Mouse (Mus musculus): ENCODE measurements around the gene Mrpl58. TPM values are rescaled to one million over a fixed set of nuclear protein-coding genes. Genes with fewer than 3 reads are reported as not detected.

Gene Mrpl58
- polyA plus RNA-seq, 2 experiments: 37.8 to 90.7 TPM

GRCm38 (mm10) chr11:115406858-115407401, 3.4 kb downstream of the Mrpl58 start:
- Histone ChIP-seq H3K4me1 (replicated peaks; ENCODE audit: control insufficient read depth in 2 of 2, insufficient read depth in 2 of 2, low read length in 1 of 2) (peaks cover 8 to 17% of the 10 kb centered on the region in 2 experiments), H3K36me3 (replicated peaks; ENCODE audit: control insufficient read depth, insufficient read depth, low read depth) (no peaks in the 10 kb centered on the region; the same call in 1 of the 2 replicates), H3K27me3 (ENCODE audit: control insufficient read depth, insufficient read depth, low read length) (no peaks in the 10 kb centered on the region), H3K9ac (replicated peaks) (no peak overlapping the region), H3K4me3 (ENCODE audit: insufficient read depth in 1 of 2, low read depth in 2 of 2, low read length in 2 of 2) (no peak overlapping the region), H3K9me3 (ENCODE audit: control insufficient read depth, low read length) (no peaks in the 10 kb centered on the region), H3K4me2 (ENCODE audit: low read depth) (no peak overlapping the region), H3K27ac (no peak overlapping the region)
- TF ChIP-seq CTCF (IDR thresholded peaks at IDR 0.05; ENCODE audit: low read depth) (no peak), EP300 (IDR thresholded peaks at IDR 0.05; ENCODE audit: low read depth) (no peak)
- no peak for ATAC-seq (ENCODE audit: insufficient read depth)
- no peak for DNase-seq (ENCODE audit: low read depth in 3 of 3, low spot score in 3 of 3)
- WGBS (ENCODE audit: insufficient replicate concordance): 79% methylated on average over 17 of the region's 17 CpGs

DNA sequence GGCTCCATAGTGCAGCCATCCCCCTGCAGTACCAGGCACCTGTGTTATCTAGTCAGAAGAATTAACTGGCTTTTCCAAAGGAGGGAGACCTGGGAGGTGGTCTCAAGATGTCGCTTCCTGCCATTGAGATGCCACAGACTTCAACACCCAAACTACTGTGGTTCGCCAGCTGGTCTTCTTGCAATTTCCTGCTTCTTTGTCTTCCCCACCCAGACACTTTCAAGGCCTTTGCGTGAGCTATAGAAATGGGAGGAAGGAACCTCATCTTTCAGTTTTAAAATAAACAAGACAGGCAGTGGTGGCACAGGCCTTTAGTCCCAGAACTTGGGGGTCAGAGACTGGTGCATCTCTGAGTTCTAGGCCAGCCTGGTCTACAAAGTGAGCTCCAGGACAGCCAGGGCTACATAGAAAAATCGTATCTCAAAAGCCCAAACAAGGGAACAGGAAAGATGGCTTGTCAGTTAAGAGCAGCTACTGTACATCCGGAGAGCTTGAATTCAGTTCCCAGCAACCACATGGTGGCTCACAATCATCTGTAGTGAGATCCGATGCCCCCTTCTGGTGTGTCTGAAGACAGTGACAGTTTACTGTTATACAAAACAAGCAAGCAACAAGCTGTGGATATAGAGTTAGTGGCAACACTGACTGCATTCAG, 4.8 kb downstream of the Mrpl58 start:
- TF ChIP-seq CTCF (IDR thresholded peaks at IDR 0.05; ENCODE audit: low read depth): 0 out of 2 replicates have a peak, but pooled peaks have one; percentile 10
- TF ChIP-seq EP300 (IDR thresholded peaks at IDR 0.05; ENCODE audit: low read depth): no peak
- Histone ChIP-seq H3K27ac (no peak overlapping the region), H3K27me3 (ENCODE audit: control insufficient read depth, insufficient read depth, low read length) (no peaks in the 10 kb centered on the region), H3K9me3 (ENCODE audit: control insufficient read depth, low read length) (no peaks in the 10 kb centered on the region), H3K9ac (replicated peaks) (no peak overlapping the region), H3K36me3 (replicated peaks; ENCODE audit: control insufficient read depth, insufficient read depth, low read depth) (no peaks in the 10 kb centered on the region; the same call in 1 of the 2 replicates), H3K4me1 (replicated peaks; ENCODE audit: control insufficient read depth in 2 of 2, insufficient read depth in 2 of 2, low read length in 1 of 2) (peaks cover 10 to 17% of the 10 kb centered on the region in 2 experiments), H3K4me2 (ENCODE audit: low read depth) (no peak overlapping the region), H3K4me3 (ENCODE audit: insufficient read depth in 1 of 2, low read depth in 2 of 2, low read length in 2 of 2) (no peak overlapping the region)
- WGBS (ENCODE audit: insufficient replicate concordance): 50% methylated on average over 6 of the region's 6 CpGs
- ATAC-seq (ENCODE audit: insufficient read depth): no peak
- no peak for DNase-seq (ENCODE audit: low read depth in 3 of 3, low spot score in 3 of 3)

- DNase-seq (ENCODE audit: low read depth in 3 of 3, low spot score in 3 of 3) (no peak), ATAC-seq (ENCODE audit: insufficient read depth) (no peak)
- no peak for TF ChIP-seq EP300 (IDR thresholded peaks at IDR 0.05; ENCODE audit: low read depth)
- no peak for TF ChIP-seq CTCF (IDR thresholded peaks at IDR 0.05; ENCODE audit: low read depth)
- peaks cover 6 to 15% of the 10 kb centered on the region in 2 experiments for H3K4me1 ChIP-seq (replicated peaks; ENCODE audit: control insufficient read depth in 2 of 2, insufficient read depth in 2 of 2, low read length in 1 of 2)
- H3K4me3 ChIP-seq (ENCODE audit: insufficient read depth in 1 of 2, low read depth in 2 of 2, low read length in 2 of 2): no peak overlapping the region
- H3K36me3 ChIP-seq (replicated peaks; ENCODE audit: control insufficient read depth, insufficient read depth, low read depth): no peaks in the 10 kb centered on the region; the same call in 1 of the 2 replicates
- no peak overlapping the region for H3K9ac ChIP-seq (replicated peaks)
- H3K9me3 ChIP-seq (ENCODE audit: control insufficient read depth, low read length): no peaks in the 10 kb centered on the region
- H3K27ac ChIP-seq: no peak overlapping the region
- H3K4me2 ChIP-seq (ENCODE audit: low read depth): no peak overlapping the region
- H3K27me3 ChIP-seq (ENCODE audit: control insufficient read depth, insufficient read depth, low read length): no peaks in the 10 kb centered on the region
- WGBS (ENCODE audit: insufficient replicate concordance): 79% methylated on average over 7 of the region's 7 CpGs
These were observed 6.0 kb downstream of the Mrpl58 start for GRCm38 (mm10) chr11:115409556-115409955.

DNA sequence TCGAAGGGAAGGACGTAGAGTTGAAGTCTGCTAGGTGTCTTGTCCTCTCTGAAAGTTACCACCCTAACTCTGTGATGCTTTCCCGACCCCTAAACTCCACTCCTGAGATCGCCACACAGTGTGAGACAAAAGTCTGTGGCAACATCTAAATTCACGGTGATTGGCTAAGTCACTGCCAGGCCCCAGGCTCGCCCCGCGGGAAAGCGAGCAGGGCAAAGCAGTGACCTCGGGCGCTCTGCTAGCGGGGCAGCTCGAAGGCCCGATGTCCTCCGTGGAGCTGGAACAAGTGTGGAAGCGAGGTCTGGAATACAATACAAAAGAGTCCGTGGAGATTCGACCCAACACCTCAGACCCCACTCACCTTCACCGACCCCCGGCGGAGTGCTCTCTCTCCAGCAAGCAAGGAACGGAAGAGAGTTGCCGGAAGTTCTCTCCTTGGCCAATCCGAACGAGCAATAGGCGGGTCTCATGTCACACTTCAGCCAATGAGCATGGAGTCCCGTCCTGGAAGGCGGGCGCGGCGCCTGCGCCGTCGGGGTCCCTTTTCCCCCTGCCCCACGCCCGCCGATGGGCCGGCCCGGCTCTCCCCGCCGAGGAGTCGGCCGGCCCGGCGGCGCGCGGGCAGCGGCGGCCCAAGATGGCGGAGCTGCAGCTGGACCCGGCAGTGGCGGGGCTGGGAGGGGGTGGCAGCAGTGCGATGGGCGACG, 16.1 kb downstream of the Mrpl58 start, which contains the start of the genes Atp5h and Kctd2:
Gene Atp5h, minus strand, starts transcription at position 432 of the 707 bp plus-strand sequence.
Gene Kctd2, plus strand, starts transcription at position 598 of the 707 bp plus-strand sequence.
- Histone ChIP-seq H3K27me3 (ENCODE audit: control insufficient read depth, insufficient read depth, low read length) (no peaks in the 10 kb centered on the region), H3K27ac (peak within 1 kb of the TSS; percentile 68), H3K4me2 (ENCODE audit: low read depth) (peak within 1 kb of the TSS; percentile 93), H3K9me3 (ENCODE audit: control insufficient read depth, low read length) (no peaks in the 10 kb centered on the region), H3K36me3 (replicated peaks; ENCODE audit: control insufficient read depth, insufficient read depth, low read depth) (peaks cover 26% of the 10 kb centered on the region), H3K9ac (replicated peaks) (peak within 1 kb of the TSS; percentile 95), H3K4me1 (replicated peaks; ENCODE audit: control insufficient read depth in 2 of 2, insufficient read depth in 2 of 2, low read length in 1 of 2) (peaks cover 13 to 17% of the 10 kb centered on the region in 2 experiments; a peak in 3 of 4 replicates), H3K4me3 (ENCODE audit: insufficient read depth in 1 of 2, low read depth in 2 of 2, low read length in 2 of 2) (peak within 1 kb of the TSS; percentile 84 to 90)
- TF ChIP-seq EP300 (IDR thresholded peaks at IDR 0.05; ENCODE audit: low read depth) (no peak), CTCF (IDR thresholded peaks at IDR 0.05; ENCODE audit: low read depth) (no peak)
- ATAC-seq (ENCODE audit: insufficient read depth) (peak; percentile 98), DNase-seq (ENCODE audit: low read depth in 3 of 3, low spot score in 3 of 3) (peak; percentile 93)
- under 1% methylated on average over 49 of the region's 56 CpGs for WGBS (ENCODE audit: insufficient replicate concordance)

Measured in liver, embryonic 14.5 days (tissue).